Mouse (Mus musculus) myocyte (in vitro differentiated cells): Measurements from ENCODE around the gene Smg6.

Experiments used
- CEBPB ChIP-seq: IDR thresholded peaks from 2 replicates; pipeline ENCODE4 v1.6.1; 2011; ENCODE audit warnings: mild to moderate bottlenecking, moderate library complexity; ENCODE audit not compliant: poor library complexity, insufficient read depth, severe bottlenecking
- E2F4 ChIP-seq: IDR thresholded peaks from one replicate; pipeline ENCODE4 v1.6.1; 2011; ENCODE audit warnings: mild to moderate bottlenecking, control low read depth, moderate library complexity; ENCODE audit not compliant: insufficient read depth
- MAX ChIP-seq: IDR thresholded peaks from one replicate; pipeline ENCODE4 v1.6.1; 2011; ENCODE audit warnings: low read depth, mild to moderate bottlenecking, control low read depth
- MYOD1 ChIP-seq, 3 experiments: IDR thresholded peaks; one replicate each; pipeline ENCODE4 v1.6.1; 2011; ENCODE audit warnings: control low read depth in 2 of 3, low read depth in 2 of 3, mild to moderate bottlenecking in 2 of 3, moderate library complexity in 1 of 3; ENCODE audit not compliant: insufficient read length in 2 of 3, control insufficient read depth in 1 of 3
- MYOG ChIP-seq, 3 experiments: IDR thresholded peaks; one replicate each; pipeline ENCODE4 v1.6.1; 2011; ENCODE audit warnings: control low read depth in 2 of 3, low read depth in 2 of 3, mild to moderate bottlenecking in 2 of 3; ENCODE audit not compliant: insufficient read length in 2 of 3, control insufficient read depth in 1 of 3, insufficient read depth in 1 of 3
- POLR2A ChIP-seq: IDR thresholded peaks from one replicate; pipeline ENCODE4 v1.6.1; 2011; ENCODE audit warnings: low read depth, mild to moderate bottlenecking, control low read depth, moderate library complexity; ENCODE audit not compliant: insufficient read length
- POLR2AphosphoS2 ChIP-seq: IDR thresholded peaks from one replicate; pipeline ENCODE4 v1.6.1; 2011; ENCODE audit warnings: low read depth, control low read depth; ENCODE audit not compliant: insufficient read length
- TCF12 ChIP-seq: IDR thresholded peaks from one replicate; pipeline ENCODE4 v1.6.1; 2011; ENCODE audit warnings: mild to moderate bottlenecking, control low read depth; ENCODE audit not compliant: poor library complexity, insufficient read depth, severe bottlenecking
- TCF3 ChIP-seq: IDR thresholded peaks from one replicate; pipeline ENCODE4 v1.6.1; 2011; ENCODE audit warnings: low read depth, control low read depth; ENCODE audit not compliant: insufficient read length
- USF1 ChIP-seq: IDR thresholded peaks from one replicate; pipeline ENCODE4 v1.6.1; 2011; ENCODE audit warnings: low read depth, mild to moderate bottlenecking, control low read depth, moderate library complexity

- TF ChIP-seq TCF3 (no peak), MAX (no peak), POLR2A (no peak), TCF12 (no peak), USF1 (no peak), MYOD1 (IDR thresholded peaks at IDR 0.05; ENCODE audit: control insufficient read depth in 1 of 3, insufficient read length in 2 of 3, low read depth in 2 of 3) (no peak), CEBPB (no peak), POLR2AphosphoS2 (no peak), E2F4 (no peak), MYOG (IDR thresholded peaks at IDR 0.05; ENCODE audit: control insufficient read depth in 1 of 3, insufficient read depth in 1 of 3, insufficient read length in 2 of 3, low read depth in 2 of 3) (no peak)
Measured at GRCm38 (mm10) chr11:74957600-74957999, 32.0 kb downstream of the Smg6 start.
